Mouse (Mus musculus): ENCODE measurements around the gene Eid3.

Gene Eid3

DNA sequence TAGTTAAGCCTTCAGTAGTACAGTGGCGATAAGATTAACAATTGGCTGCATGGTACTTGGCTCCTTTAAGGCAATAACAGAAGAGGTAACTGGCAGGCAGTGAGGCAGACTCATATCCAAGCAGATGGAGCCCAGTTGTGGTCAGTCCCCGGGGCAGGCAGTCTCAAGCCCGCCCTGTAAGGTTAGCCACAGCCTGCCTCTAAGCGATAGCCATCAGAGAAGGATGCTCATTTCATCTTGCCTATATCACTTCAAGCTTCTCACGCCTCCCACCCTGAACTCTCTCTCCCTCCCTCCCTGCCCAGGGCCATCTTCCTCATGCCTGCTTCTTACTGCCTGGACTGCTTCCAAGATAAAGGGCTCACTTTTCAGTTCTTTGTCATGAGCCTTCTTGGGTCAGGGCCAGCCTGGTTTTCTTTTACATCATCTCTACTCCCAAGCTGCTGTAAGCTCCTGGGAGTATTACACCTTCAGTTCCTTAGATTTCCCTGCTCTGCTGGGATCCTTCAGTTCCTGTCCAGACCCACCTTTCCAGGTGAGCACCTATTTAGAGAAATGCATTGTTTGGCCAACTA, 3.2 kb upstream of the Eid3 start:
- DNase-seq, result peak; percentile 29

DNA sequence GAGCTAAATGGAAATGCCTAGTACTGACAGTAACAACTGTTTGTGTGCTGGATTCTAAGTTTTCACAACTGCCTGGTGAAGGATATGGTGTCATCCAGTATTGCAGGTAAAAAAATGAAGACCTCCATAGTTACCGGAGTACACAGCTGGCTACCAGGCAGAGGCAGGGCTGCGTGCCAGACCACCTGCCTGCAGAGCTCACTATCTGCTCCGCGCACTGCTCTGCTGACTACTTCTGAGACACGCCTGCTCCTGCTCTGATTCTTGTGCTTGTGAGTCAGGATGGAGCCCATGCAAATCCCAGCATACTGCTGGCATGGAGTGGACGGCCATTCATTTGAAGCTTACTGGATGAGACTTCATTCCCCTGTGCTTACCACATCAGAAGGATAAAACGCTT, 2.6 kb upstream of the Eid3 start:
- no peak for DNase-seq

DNA sequence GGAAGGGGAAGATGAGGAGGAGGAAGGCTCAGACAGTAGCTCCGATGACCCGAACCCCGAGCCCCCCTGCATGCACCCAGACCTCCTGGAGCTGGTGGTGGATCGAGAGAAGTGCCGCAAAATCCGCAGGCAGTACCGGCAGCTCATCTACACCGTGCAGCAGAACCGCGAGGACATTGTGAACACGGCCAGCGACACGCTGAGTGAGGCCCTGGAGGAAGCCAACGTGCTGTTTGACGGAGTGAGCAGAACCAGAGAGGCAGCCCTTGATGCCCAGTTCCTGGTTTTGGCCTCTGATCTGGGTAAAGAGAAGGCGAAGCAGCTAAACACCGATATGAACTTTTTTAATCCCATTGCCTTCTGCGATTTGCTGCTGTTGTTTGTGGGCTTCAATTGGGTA, 406 bp downstream of the Eid3 start:
- DNase-seq, result no peak

DNA sequence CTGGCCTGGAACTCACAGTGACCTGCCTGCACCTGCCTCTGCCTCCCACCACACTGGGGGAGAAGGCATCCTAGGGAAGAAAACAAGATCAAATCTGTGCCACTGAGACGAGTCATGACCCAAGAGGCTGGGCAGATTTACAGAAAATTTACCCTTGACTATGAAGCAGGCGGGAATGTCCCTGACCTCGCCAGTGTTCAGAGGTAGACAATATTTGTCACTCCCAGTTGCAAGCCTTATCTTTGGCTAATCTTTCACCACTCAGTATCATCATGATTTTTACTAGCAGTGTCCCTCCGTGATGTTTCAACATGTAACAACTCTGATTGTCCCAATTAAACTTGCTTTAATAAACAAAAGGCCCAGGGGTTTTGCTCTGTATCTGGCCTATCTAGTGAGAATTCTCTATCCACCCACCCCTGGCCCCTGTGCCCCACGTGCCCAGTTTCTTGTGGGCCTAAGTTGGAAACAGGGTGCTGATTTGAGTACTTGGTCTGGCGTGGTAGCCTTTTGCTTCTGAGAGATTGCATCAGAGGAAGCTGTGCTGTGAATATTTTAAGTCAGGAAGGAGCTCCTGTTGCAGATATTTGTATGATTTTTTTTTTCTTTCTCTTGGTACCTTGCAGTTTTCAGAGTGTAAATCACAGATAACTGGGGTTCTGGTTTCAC, 2.1 kb downstream of the Eid3 start:
- DNase-seq, result no peak

DNA sequence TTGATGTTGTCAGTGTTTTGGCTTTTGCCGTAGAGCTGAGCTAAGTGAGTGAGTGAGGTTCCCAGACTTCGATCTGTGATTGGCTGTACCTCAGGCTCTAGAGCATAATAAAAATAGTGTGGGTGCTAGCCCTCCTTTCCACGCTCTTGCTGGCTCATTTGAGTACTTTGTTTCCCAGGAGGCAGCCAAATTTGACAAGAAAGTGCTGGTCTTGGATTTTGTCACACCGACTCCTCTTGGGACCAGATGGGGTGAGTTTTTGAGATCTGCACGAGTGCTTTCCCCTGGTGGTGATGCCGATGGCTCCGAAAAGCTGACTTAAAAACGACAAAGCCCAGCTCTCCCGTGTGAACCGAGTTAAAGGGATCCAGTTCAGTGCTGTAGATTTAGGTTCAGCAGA, 9.0 kb downstream of the Eid3 start:
- DNase-seq, result no peak

DNA sequence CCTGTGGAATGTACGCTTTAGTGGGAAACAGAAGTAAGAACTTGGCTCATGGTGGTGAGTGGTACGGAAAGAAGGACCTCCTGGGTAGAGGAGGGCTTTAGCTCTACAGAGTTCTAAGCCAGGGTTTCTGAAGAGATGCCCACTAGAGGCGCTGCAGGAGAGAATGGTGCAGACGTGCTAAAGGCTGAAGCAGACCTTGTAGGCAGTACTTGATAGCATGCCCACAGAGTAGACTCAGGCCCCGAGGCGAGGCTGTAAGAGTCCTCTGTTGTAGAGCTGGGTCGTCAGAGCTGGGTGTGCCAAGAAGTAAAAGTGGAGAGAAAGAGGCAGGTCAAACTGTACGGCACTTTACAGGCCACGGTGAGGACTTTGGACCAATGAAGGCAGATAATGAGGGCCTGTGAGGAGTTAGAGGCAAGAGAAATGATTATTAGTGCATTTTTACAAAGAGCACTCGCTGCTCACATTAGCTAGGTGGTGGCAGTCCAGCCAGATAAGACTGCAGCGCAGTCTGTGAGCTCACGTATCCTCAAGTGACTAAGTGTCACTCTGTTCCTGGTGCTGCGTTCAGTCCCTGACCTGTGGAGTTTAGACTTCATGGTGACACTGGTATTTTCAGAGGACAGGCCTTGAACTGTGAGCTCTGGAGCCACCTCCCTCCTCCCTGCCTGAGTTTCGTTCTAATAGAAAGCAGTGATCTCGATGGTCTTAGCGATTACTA, 9.8 kb downstream of the Eid3 start:
- peak; percentile 51 for DNase-seq

DNA sequence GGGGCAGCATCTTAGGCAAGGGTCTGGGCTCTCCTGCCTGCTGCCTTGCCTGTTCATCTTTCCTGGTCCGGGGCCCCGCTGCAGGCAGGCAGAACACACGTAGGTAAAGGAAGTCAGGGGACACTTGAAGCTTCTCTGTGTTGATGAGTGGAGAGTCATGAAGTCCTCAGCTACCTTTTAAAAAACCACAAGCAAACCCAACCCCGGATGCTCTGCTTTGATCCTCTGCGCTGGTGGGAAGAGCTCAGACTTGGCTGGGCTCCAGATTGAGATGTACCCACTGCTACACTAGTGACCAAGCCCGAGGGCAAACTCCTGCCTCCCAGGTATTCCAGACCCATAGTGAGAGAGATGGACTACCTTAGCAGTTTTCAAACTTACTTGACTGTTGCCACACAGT, 20.9 kb downstream of the Eid3 start:
- DNase-seq, result no peak

DNA sequence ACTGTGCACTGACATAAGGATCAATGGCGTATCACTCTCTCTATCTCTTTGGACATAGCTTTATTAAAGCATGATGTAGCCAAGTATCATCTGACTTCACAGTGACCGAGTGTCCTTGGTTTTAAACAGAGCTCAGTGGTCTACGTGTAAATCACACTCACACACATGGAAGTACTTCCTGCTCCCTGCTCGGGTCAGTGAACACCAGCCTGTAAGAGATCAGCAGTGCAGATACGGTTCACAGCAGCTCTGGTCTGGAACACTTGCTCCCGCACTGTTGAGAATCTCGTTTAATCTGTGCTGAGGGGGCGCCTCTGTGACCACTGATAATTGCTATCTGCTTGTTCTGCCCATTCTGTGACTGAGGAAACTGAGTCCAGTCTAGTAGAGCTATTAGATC, 22.1 kb downstream of the Eid3 start:
- no peak for DNase-seq

DNA sequence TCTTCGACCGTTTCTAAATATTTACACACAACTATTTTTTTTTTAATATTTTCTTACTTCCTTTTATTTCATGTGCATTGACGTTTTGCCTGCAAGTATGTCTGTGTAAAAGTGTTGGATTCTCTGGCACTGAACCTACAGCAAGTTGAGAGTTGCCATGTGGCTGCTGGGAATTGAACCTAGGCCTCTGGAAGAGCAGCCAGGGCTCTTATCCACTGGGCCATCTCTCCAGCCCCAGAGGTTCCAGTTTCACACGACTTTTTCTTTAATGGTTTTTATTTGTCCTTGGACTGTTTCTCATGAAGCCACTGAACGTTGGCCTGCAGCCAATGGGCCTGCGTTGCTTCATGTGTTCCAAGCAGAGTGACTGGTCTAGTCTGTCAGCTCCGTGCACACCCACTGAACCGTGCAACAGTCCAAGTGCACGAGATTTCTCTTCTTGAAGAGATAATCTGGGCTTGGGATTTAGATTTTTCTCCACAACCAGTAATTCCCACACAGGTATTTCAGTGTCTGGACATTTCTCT, 23.1 kb downstream of the Eid3 start:
- peak; percentile 88 for DNase-seq

DNA sequence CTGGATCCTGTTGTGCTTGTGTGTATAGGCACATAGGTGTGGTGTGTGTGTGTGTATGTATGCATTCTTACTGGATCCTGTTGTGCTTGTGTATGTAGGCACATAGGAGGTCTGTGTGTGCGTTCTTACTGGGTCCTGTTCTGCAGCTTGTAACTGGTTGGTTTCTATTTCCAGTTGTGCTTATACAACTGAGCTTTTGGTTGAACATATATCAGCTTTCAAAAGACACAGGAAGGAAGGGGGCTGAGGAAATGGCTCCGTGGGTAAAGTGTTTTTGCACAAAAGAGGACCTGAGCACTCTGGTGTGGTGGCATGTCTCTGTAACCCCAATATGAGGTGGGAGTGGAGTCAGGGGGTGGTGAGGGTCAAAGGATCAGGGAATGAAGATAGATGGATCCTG, 24.5 kb downstream of the Eid3 start:
- DNase-seq, result no peak

DNA sequence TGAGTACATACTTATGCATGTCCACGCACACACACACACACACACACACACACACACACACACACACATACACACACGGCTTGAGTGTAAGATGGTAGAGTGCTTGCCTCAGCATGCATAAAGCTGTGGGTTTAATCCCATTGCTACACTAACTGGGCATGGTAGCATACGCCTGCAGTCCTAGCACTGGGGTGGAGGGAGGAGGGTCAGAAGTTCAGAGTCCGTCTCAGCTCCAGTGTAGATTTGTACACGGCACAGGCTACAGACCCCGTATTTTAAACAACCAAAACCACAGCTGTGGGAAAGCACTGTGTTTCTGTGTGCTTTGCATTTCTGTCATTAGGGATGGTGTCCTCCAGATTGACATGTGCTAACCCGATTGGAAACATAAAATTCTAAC, 25.0 kb downstream of the Eid3 start:
- DNase-seq, result peak; percentile 36

DNA sequence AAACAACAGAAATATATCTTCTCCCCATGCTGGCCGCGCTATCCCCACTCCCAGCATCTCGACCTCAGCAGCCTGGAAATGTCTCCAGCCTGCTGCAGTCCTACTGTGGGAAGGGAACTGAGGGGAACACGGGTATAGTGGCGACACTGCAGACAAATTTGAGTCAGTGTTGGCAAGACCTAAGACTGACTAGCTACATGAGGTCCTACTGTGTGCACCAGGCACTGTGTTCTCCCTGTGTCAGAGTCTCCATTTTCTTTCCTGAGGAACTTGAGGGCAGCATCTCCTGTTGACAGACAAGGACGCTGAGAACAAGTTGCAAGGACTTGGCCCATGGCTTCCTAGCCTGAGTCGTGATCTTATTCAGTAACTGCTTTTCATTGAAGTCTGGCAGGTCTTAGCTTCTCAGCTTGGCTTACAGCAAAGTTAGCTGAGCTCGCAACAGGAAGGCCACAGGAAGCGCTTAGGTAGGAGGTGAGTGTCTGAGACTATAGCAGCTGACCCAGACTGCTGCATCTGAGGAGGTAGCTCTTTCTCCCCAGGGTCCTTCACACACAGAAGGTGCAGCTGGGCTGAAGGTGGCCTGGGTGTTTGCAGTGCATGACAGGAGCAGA, 26.1 kb downstream of the Eid3 start:
- DNase-seq, result no peak

DNA sequence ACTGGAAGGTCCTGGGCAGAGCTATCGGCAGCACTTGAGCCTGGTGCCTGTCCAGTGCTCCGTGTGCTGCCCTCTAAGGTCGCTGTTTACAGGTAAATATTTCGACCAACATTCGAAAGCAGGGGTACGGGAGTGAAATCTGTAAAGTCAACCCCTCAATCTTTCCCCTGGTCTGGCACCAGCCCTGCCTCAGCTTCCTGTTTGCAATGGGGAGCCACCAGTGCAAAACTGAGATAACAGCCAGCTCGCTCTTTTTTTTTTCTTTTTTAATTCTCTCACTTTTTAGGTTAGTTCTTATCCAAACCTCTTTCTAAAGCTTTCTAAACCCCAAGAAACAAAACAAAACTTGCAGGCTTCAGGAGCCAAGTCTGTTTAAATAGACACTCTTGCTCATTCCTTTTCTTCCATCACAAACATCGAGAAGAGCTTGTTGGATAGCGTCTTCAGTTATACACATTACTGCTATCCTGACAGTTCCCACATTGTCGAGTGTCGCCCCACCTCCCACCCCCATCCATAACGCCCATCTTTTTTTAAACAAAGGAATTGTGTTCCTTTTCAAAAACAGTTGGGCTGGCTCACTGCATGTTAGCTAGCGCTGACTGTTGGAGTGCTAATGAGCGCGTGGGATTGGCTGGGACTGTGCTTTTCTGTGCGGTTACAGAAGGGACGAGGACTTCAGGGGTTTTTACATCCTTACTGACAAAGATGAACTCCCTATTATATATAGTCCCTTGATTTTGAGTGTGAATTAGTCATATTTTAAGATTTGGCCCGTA, 27.6 kb downstream of the Eid3 start:
- DNase-seq, result no peak

DNA sequence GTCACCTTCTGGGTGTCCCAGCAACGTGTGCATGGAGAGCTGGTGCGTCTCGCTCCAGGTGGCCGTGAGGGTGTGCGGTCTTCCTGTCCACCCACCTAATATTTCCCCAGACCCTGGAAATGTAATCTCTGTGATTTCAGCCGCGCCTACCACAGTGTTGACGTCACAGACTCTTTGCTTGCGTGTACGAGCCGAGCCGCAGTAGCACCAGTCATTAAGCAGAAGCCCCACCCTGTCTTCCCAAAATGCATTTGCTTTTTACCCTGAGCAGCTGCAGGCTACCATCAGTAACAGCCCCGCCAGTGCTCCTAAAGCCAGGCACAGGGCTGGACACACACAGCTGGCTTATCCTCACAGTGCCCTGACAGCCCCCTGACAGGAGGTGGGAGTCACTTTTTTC, 31.5 kb downstream of the Eid3 start:
- no peak for DNase-seq

DNA sequence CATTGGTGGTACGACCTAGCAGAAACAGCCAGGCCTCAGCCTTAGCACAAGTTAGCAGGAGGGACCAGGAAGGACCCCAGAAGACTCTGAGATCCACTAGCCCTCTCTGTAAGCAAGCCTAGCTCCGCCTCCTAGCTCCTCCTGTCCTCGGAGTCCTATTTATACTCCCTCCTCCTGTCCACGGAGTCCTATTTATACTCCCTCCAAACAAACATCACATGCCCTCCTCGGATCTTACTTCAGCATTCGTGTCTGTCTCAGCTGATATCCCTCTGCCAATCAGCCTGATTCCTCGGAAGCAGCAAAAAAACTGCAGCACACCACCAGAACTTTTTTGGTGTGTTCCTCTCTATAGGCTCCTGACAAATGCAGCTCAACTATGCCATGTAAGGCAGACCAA, 32.5 kb downstream of the Eid3 start:
- DNase-seq, result no peak

DNA sequence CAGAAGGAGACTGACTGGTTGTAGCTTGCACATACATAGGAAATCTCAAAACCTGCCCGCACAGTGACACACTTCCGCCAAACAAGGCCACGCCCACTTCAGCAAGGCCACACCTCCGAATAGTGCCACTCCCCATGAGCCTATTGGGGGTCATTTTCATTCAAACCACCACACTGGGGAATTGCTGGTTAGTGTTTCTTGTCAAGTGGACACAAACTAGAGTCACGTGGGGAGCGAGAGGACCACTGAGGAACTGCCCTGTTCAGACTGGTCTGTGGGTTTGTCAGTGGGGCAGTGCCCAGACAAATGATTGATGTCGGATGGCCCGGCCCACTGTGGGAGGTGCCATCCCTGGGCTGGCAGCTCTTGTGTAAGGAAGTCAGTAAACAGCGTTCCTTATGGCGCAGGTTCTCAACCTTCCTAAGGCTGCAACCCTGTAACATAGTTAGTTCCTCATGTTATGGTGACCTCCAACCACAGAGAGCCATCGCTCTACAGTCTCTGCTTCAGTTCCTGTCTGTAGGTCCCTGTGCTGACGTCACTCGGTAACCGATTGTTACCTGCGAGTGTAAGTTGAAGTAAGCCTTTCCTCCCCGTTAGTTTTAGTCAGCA, 33.5 kb downstream of the Eid3 start:
- no peak for DNase-seq

DNA sequence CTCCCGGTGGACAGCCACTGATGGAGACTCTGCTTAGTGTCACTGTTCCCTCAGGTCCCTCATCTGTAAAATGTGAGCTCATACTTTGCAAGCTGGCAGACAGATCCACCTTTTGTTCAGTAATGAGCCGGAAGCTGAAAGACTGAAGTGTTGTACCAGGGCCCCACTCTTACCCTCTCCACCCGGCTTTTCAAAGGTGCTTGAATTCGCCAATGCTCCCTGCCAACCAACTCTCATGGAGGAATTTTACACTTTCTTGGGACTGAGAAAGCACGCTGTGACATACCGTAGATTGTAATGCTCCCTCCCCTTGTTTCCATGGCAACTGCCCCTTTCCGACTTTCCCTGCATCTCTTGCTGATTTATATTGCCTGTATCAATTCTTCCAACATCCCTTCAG, 34.1 kb downstream of the Eid3 start:
- no peak for DNase-seq

DNA sequence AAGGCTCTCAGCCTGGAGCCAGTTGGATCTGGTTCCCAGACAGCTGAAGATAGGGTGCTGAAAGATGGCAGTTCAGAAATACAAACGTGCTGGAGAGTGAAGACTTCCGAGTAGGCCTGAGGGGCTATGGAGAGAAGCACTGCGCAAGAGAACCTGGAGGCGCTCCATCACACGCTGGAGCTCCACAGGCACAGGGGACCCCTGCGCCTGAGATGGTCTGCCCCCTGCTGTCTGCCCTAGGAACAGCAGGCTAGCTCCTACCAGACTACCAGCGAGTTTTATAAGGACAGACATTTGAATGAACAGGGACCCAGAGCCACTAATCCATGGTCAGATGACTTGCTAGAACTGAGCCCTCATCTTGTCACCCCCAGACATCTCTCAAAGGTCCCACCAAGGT, 35.0 kb downstream of the Eid3 start:
- peak; percentile 88 for DNase-seq

DNA sequence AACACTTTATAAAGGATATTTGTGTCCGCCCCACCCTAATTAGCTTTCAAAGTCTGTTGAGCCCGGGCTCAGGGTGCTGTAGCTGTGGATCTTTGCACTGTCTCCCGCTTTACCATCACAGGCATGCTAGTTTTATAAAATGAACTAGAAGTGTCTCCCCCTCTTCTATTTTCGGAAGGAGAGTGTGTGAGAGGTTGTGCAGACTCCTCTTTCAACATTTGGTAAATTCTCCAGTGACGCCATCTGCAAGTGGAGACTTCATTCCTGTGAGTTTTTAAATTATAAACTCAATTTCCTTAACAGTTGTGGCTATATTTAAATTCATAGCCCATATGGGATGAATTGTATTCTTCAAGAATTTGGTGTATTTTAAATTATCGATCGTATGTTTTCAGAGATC, 42.1 kb downstream of the Eid3 start:
- no peak for DNase-seq

DNA sequence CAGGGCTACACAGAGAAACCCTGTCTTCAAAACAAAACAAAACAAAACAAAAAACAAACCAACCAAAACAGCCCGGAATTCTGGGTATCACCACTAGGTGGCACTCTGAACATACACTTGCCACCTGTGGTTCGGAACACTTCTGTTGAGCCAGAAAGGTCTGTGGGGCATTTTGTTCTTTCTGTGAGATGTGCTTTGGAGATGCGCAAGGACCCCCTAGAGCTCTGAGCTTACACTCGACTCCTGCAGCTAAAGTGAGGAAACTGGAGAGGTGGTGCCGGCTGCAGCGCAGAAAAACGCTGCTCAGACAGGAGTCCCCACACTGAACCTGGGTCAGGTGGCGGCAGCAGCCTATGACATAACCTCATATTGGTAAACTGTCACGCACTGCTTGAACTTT, 43.0 kb downstream of the Eid3 start:
- peak; percentile 76 for DNase-seq

DNA sequence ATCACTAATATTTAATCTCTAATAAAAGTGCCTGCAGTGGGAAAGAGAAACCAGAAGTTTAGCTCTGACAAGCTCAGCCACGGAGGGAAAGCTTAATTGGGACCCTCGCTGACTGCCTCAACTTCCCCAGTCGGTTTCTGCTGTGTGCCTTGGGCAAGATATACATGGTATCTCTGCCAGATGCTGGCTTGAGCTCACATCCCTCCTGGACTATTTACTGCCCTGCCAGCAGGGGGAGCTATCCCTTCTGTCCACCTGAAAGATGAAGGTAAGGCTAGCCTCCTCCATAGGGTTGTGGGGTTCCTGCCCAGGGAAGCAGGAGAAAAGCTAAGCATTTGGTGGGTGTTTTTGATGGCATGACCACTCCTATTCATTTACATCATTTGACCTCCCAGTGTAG, 43.8 kb downstream of the Eid3 start:
- no peak for DNase-seq

DNA sequence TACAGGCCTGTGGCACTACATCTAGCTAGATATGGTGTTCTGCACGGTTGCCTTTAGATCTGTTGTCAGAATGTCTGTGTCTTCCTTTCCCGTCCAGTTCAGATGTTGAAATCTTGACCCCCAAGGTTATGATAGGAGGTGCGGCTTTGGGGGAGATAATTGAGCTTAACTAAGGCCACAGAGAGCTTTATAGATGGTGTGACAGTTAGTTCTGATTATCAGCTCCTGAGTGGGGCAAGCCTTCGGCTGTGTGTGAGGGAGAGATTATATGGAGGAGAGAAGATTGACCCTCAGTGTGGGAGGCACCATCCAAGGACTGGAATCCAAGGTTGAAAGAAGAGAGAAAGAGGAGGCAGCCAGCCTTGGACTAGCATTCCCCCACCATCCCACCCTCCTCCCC, 46.8 kb downstream of the Eid3 start:
- DNase-seq, result no peak

DNA sequence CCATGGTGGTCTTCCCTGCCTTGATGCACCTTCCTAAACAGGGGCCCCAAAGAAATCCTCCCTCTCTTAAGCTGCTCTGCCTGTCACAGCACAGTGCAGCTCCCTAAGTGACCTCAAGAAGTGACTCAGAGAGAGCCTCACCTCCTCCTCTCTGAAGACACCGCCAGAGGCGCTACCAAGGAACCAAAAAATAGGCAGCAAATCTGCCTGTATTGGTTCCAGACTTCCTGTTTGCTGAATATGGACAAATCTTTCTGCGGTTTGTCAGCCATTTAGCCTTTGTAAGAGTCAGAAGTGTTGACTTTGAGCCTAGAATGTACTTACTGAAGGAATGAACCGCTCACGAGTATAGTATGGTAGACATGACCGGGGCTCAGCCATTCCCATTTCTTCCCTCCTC, 47.3 kb downstream of the Eid3 start:
- DNase-seq, result no peak

Data from kidney, postnatal 14 days (tissue).